Mouse (Mus musculus): ENCODE measurements around the gene Ctdsp1. TPM values are rescaled to one million over a fixed set of nuclear protein-coding genes. Genes with fewer than 3 reads are reported as not detected.

The Ctdsp1 gene
- polyA plus RNA-seq (2015; fragmentation: Nextera tagmentation; extraction: Ambion mirVana), result 12.5 and 13.7 TPM in 2 replicates

DNA sequence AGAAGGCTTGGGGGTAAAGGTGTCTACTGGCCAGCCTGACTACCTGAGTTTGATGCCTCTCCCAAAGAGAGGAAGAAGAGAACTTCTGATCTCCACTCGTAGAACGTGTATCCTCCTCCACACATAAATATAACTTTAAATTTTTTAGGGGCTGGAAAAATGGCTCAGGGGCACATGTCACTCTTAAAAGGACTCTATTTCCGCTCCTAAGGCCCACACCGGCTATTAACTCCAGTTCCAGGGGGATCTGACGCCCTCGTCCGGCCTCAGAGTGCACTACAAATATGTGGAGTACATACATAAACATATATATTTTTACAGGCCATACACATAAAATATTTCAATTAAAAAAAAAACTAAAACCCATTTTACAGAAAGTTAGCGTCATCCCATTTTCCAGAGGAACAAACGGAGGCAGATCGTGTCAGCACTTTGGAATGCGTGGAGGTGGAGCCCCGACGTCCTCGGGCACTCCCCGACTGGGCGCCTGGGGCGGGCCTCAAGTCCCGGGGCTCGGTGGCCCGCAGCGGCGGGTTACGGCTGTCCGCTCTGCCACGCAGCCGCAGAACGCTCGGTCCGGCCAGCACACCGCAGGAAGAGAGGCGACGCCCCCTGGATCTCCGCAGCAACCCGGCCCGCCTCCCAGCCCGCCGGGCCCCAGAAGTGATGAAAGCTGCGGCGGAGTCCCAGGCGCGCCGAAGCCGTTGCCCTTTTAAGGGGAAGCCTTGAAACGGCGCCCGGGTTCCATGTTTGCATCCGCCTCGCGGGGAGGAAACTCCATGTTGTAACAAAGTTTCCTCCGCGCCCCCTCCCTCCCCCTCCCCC, at the start of gene Ctdsp1:
Gene Ctdsp1, plus strand, starts transcription at position 586 of the 825 bp plus-strand sequence.
- Histone ChIP-seq H3K27me3 (ENCODE audit: control insufficient read depth, insufficient read depth, low read depth, low read length) (peaks cover 10% of the 10 kb centered on the region), H3K36me3 (ENCODE audit: control insufficient read depth, insufficient read depth, low read length) (no peaks in the 10 kb centered on the region), H3K4me1 (ENCODE audit: control insufficient read depth, insufficient read depth, low read length) (peaks cover 13% of the 10 kb centered on the region), H3K27ac (ENCODE audit: low read length) (peak within 1 kb of the TSS; percentile 77), H3K9me3 (replicated peaks; ENCODE audit: control insufficient read depth, low read length, poor library complexity, severe bottlenecking) (no peaks in the 10 kb centered on the region), H3K4me3 (ENCODE audit: low read depth, low read length) (peak within 1 kb of the TSS; percentile 69), H3K9ac (ENCODE audit: low read depth, low read length) (peak within 1 kb of the TSS; percentile 71), H3K4me2 (ENCODE audit: low read length) (peak within 1 kb of the TSS; percentile 97)
- ATAC-seq, result peak; percentile 76
- 2% methylated on average over 42 of the region's 51 CpGs for WGBS

DNA sequence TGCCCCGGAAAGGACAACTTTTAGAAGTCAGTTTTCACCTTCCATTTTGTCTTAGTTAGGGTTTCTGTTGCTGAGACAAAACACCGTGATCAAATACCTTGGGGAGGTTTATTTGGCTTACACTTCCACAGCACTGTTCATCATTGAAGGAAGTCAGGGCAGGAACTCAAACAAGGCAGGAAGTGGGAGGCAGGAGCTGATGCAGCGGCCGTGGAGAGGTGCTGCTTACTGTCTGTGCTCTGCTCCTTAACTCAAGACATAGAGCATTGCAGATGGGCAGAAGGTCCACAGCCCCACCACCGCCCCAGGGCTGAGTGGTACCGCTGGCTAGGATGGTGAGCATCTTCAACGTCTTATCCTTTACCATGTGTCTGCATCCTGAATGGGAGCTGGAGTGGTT, 49.4 kb upstream of the Ctdsp1 start:
- H3K9me3 ChIP-seq (replicated peaks; ENCODE audit: control insufficient read depth, low read length, poor library complexity, severe bottlenecking), result no peaks in the 10 kb centered on the region
- 91% methylated on average over 7 of the region's 7 CpGs for WGBS
- no peak overlapping the region for H3K4me3 ChIP-seq (ENCODE audit: low read depth, low read length)

DNA sequence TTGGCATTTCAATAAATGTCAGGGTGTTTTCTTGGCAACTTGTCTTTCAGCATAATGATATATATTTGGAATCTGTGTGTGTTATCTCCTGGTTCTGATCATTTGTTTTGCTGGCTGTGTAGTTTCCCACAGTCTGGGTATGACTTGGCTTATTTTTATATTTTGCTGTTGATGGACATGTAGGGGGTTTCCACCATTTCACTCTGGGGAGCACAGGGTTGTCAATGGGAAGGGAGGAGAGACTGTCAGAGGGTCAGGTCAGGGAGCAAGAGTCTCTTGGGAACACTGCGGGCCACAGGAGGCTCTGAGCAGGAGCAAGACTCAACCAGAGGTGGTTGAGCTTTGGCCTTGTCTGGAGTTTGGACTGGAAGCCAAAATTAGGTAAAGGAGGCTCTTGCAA, 49.0 kb upstream of the Ctdsp1 start:
- WGBS, result 95% methylated on average over 1 of the region's 1 CpGs
- H3K4me3 ChIP-seq (ENCODE audit: low read depth, low read length), result no peak overlapping the region
- ATAC-seq, result no peak
- no peak overlapping the region for H3K27ac ChIP-seq (ENCODE audit: low read length)
- no peaks in the 10 kb centered on the region for H3K36me3 ChIP-seq (ENCODE audit: control insufficient read depth, insufficient read depth, low read length)
- H3K4me1 ChIP-seq (ENCODE audit: control insufficient read depth, insufficient read depth, low read length), result no peaks in the 10 kb centered on the region
- no peaks in the 10 kb centered on the region for H3K9me3 ChIP-seq (replicated peaks; ENCODE audit: control insufficient read depth, low read length, poor library complexity, severe bottlenecking)
- H3K4me2 ChIP-seq (ENCODE audit: low read length), result no peak overlapping the region
- no peaks in the 10 kb centered on the region for H3K27me3 ChIP-seq (ENCODE audit: control insufficient read depth, insufficient read depth, low read depth, low read length)
- H3K9ac ChIP-seq (ENCODE audit: low read depth, low read length), result no peak overlapping the region

More for the DNA sequence above, 49.4 kb upstream of the Ctdsp1 start:
- no peak for ATAC-seq
- H3K9ac ChIP-seq (ENCODE audit: low read depth, low read length), result no peak overlapping the region
- no peaks in the 10 kb centered on the region for H3K4me1 ChIP-seq (ENCODE audit: control insufficient read depth, insufficient read depth, low read length)
- H3K4me2 ChIP-seq (ENCODE audit: low read length), result no peak overlapping the region
- no peaks in the 10 kb centered on the region for H3K36me3 ChIP-seq (ENCODE audit: control insufficient read depth, insufficient read depth, low read length)
- H3K27me3 ChIP-seq (ENCODE audit: control insufficient read depth, insufficient read depth, low read depth, low read length), result no peaks in the 10 kb centered on the region
- H3K27ac ChIP-seq (ENCODE audit: low read length), result no peak overlapping the region

DNA sequence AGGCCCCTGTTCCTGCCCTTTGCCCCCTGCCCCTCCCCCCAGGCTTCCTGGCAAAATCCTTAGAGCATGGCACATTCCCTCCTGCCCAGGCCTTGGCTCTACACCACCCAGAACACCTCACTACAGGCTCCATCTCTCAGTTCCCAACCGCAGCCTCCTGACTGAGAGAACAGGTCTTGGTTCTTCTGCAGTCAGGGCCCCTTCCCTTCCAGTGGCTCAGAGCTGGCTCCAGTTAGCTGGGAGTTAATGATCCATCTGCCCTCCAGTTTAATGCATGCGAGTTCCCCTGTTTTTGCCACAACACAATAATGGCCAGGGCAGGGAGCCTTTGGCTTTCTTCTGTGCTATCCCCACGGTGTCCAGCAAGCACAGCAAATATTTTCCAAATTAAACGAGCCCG, 48.1 kb upstream of the Ctdsp1 start:
- H3K4me2 ChIP-seq (ENCODE audit: low read length), result no peak overlapping the region
- H3K27me3 ChIP-seq (ENCODE audit: control insufficient read depth, insufficient read depth, low read depth, low read length), result no peaks in the 10 kb centered on the region
- no peak for ATAC-seq
- 0 out of 2 replicates have a peak overlapping the region, but pooled peaks have one; percentile 25 for H3K9ac ChIP-seq (ENCODE audit: low read depth, low read length)
- 54% methylated on average over 5 of the region's 5 CpGs for WGBS
- H3K36me3 ChIP-seq (ENCODE audit: control insufficient read depth, insufficient read depth, low read length), result no peaks in the 10 kb centered on the region
- H3K4me1 ChIP-seq (ENCODE audit: control insufficient read depth, insufficient read depth, low read length), result no peaks in the 10 kb centered on the region
- no peak overlapping the region for H3K4me3 ChIP-seq (ENCODE audit: low read depth, low read length)
- no peak overlapping the region for H3K27ac ChIP-seq (ENCODE audit: low read length)
- no peaks in the 10 kb centered on the region for H3K9me3 ChIP-seq (replicated peaks; ENCODE audit: control insufficient read depth, low read length, poor library complexity, severe bottlenecking)

DNA sequence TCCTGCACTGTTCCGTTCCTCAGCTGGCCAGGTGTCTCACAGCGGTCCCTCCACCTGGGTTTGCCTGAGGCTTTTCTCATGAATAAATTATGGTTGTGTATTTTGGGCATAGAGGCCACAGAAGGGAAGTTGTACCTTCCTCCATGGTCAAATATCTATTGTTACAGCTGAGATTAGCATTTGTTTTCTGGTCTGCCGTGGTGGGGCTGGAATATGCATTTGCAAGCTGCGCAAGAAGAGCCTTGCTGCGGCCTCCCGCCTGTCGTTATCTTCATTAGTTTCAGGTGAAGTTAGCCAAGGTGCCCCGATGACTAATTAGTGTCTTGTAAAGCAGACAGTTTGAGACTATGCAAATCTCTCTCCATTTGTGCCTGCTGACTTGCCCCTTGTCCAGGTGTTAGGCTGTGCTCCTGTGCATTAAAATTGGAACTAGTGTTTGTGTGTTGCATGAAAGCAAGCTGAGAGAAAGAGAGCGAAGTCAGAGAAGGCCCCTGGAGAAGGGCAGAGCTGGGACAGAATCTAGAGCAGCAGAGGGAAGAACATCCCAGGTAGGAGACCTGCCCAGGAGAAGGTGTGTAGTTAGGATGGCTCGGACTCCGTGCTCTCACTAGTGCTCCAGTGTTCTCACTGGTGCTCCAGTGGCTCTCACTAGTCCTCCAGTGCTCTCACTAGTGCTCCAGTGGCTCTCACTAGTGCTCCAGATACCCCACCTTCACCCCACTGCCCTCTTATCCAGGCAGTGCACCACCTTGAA, 47.0 kb upstream of the Ctdsp1 start:
- 74% methylated on average over 11 of the region's 11 CpGs for WGBS
- H3K9me3 ChIP-seq (replicated peaks; ENCODE audit: control insufficient read depth, low read length, poor library complexity, severe bottlenecking), result no peaks in the 10 kb centered on the region
- H3K9ac ChIP-seq (ENCODE audit: low read depth, low read length), result no peak overlapping the region

DNA sequence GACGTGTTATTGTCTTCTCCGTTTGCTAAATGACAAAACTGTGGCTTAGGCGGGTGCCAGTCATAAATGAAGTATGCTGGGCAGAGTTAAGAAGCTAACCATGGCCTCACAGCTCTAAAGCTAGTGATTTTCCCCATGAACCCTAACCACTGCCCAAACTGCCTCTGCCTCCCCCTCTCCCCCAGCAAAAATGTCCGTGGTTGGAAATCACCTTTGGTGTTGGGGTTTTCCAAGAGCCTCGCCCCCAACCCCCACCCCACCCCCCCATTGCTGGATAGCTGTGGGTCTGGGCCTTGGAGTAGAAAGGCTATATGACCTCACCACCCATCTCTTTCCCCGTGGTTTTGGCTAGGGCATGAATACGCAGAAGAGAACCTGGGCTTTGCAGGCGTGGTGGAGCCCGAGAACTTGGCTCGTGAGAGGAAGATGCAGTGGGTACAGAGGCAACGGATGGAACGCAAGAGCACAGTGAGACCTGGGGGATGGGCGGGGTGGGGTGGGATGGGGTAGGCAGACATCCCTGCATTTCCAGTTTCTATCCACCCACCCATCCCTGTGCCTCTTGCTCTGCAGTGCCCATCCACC, 40.0 kb upstream of the Ctdsp1 start:
- WGBS, result 91% methylated on average over 13 of the region's 13 CpGs
- no peak overlapping the region for H3K9ac ChIP-seq (ENCODE audit: low read depth, low read length)
- no peak overlapping the region for H3K4me2 ChIP-seq (ENCODE audit: low read length)
- no peaks in the 10 kb centered on the region for H3K9me3 ChIP-seq (replicated peaks; ENCODE audit: control insufficient read depth, low read length, poor library complexity, severe bottlenecking)
- peaks cover 9% of the 10 kb centered on the region; the same call in 1 of the 2 replicates for H3K36me3 ChIP-seq (ENCODE audit: control insufficient read depth, insufficient read depth, low read length)
- no peak for ATAC-seq
- no peaks in the 10 kb centered on the region for H3K4me1 ChIP-seq (ENCODE audit: control insufficient read depth, insufficient read depth, low read length)
- H3K27me3 ChIP-seq (ENCODE audit: control insufficient read depth, insufficient read depth, low read depth, low read length), result no peaks in the 10 kb centered on the region
- H3K27ac ChIP-seq (ENCODE audit: low read length), result no peak overlapping the region
- H3K4me3 ChIP-seq (ENCODE audit: low read depth, low read length), result no peak overlapping the region

More for the DNA sequence above, 47.0 kb upstream of the Ctdsp1 start:
- Histone ChIP-seq H3K4me1 (ENCODE audit: control insufficient read depth, insufficient read depth, low read length) (no peaks in the 10 kb centered on the region), H3K27me3 (ENCODE audit: control insufficient read depth, insufficient read depth, low read depth, low read length) (no peaks in the 10 kb centered on the region), H3K4me2 (ENCODE audit: low read length) (no peak overlapping the region), H3K36me3 (ENCODE audit: control insufficient read depth, insufficient read depth, low read length) (no peaks in the 10 kb centered on the region), H3K4me3 (ENCODE audit: low read depth, low read length) (no peak overlapping the region), H3K27ac (ENCODE audit: low read length) (no peak overlapping the region)
- ATAC-seq, result no peak

DNA sequence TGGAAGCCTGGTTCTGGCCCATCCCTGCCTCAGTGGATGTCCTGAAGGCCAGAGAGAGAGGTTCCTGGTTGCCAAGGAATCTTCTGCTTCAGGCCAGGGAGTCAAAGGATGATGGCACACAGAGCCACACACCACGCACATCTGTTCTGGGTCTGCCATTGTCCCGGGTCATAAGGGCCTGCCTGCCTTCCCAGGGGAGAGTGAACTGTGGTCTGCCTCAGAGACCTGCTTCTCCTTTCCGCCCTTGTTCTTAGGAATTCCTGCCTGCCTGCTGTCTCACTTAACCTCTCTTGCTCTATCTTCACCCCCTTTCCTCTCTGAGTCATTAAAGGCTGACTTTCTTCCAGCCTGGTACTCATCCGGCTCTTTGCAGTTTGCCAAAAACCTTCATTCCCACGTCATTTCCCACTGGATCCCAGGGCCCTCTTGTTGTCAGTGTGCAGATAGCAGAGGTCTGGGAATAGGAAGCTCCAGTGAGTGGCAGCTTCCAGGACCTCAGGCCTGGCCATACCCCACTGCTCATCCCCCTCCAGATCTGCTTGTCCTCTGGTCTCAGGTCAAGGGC, 38.7 kb upstream of the Ctdsp1 start:
- Histone ChIP-seq H3K4me2 (ENCODE audit: low read length) (no peak overlapping the region), H3K27me3 (ENCODE audit: control insufficient read depth, insufficient read depth, low read depth, low read length) (no peaks in the 10 kb centered on the region), H3K9ac (ENCODE audit: low read depth, low read length) (no peak overlapping the region), H3K27ac (ENCODE audit: low read length) (no peak overlapping the region), H3K36me3 (ENCODE audit: control insufficient read depth, insufficient read depth, low read length) (peaks cover 9% of the 10 kb centered on the region; the same call in 1 of the 2 replicates), H3K4me1 (ENCODE audit: control insufficient read depth, insufficient read depth, low read length) (no peaks in the 10 kb centered on the region), H3K9me3 (replicated peaks; ENCODE audit: control insufficient read depth, low read length, poor library complexity, severe bottlenecking) (no peaks in the 10 kb centered on the region), H3K4me3 (ENCODE audit: low read depth, low read length) (no peak overlapping the region)
- ATAC-seq, result no peak
- 79% methylated on average over 5 of the region's 5 CpGs for WGBS

DNA sequence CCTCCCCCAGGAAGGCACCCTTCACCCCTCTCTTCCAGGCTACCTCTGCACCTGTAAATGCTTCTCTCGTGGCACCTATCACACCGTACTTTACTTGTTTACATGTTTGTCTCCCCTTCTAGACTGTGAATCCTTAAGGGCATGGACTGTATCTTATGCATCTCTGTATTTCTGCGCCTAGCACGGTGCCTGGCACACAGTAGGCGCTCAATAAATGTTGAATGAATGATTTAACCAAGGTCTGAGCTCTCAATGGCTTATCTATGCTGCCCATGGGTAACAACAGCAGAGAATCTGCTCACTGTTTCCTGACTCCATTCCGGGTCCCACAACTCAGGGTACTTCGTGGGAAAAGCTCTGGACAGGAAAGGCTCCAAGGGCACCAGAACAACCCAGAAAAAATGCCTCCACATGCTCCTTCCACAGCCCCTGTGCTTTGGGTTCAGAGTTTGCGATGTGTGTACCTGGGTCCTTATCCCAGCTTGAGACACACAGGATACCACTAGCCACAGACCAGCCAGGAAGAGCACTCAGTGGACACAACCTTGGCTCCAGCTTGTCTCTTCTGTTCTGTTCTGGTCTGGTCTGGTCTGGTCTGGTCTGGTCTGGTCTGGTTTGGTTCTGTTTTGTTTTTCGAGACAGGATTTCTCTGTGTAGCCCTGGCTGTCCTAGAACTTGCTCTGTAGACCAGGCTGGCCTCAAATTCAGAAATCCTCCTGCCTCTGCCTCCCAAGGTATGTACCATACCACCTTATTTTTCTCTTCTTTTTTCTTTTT, 37.7 kb upstream of the Ctdsp1 start:
- Histone ChIP-seq H3K27ac (ENCODE audit: low read length) (no peak overlapping the region), H3K27me3 (ENCODE audit: control insufficient read depth, insufficient read depth, low read depth, low read length) (no peaks in the 10 kb centered on the region), H3K36me3 (ENCODE audit: control insufficient read depth, insufficient read depth, low read length) (peaks cover 9% of the 10 kb centered on the region; the same call in 1 of the 2 replicates), H3K9me3 (replicated peaks; ENCODE audit: control insufficient read depth, low read length, poor library complexity, severe bottlenecking) (no peaks in the 10 kb centered on the region), H3K4me2 (ENCODE audit: low read length) (no peak overlapping the region), H3K9ac (ENCODE audit: low read depth, low read length) (no peak overlapping the region), H3K4me3 (ENCODE audit: low read depth, low read length) (no peak overlapping the region), H3K4me1 (ENCODE audit: control insufficient read depth, insufficient read depth, low read length) (no peaks in the 10 kb centered on the region)
- no peak for ATAC-seq
- 95% methylated on average over 9 of the region's 9 CpGs for WGBS

All from midbrain, embryonic 16.5 days (tissue).